Mouse (Mus musculus) embryonic facial prominence, embryonic 11.5 days (tissue): ENCODE results near the gene Mecom. TPM values are rescaled to one million over a fixed set of nuclear protein-coding genes. Genes with fewer than 3 reads are reported as not detected.
A peak's percentile ranks its signal among the peaks of the same experiment; 100 is the strongest.

Experiments
- ATAC-seq: fragments of 200-750 bp; cut with Nextera tagmentation; replicated peaks from 2 replicates; pipeline ENCODE4 v1.8.0; 2017; ENCODE audit warnings: low read depth; ENCODE audit not compliant: insufficient number of reproducible peaks, low FRiP score, low TSS enrichment
- DNase-seq: peaks from one replicate; pipeline ENCODE4 v3.0.0-alpha.2; 2015; ENCODE audit warnings: low spot score
- H3K27ac ChIP-seq: fragments of 300-500 bp; sonication (generic); replicated peaks from 2 replicates; pipeline ENCODE4 v1.5.1; 2014; ENCODE audit warnings: mild to moderate bottlenecking, low read depth, low read length, control low read depth
- H3K27me3 ChIP-seq: fragments of 300-500 bp; sonication (generic); 2 replicates; pipeline ENCODE4 v1.6.1; 2014; ENCODE audit warnings: mild to moderate bottlenecking, low read length, moderate library complexity, mixed read lengths; ENCODE audit not compliant: control insufficient read depth, insufficient read depth
- H3K36me3 ChIP-seq: fragments of 300-500 bp; sonication (generic); replicated peaks from 2 replicates; pipeline ENCODE4 v1.6.1; 2014; ENCODE audit warnings: low read depth, mild to moderate bottlenecking, low read length, moderate library complexity, mixed read lengths; ENCODE audit not compliant: control insufficient read depth, insufficient read depth
- H3K4me1 ChIP-seq: fragments of 300-500 bp; sonication (generic); 2 replicates; pipeline ENCODE4 v1.6.1; 2014; ENCODE audit warnings: low read length, mixed read lengths; ENCODE audit not compliant: control insufficient read depth, insufficient read depth
- H3K4me2 ChIP-seq: fragments of 300-500 bp; sonication (generic); 2 replicates; pipeline ENCODE4 v1.6.1; 2014; ENCODE audit warnings: low read depth, mild to moderate bottlenecking, control low read depth, low read length, moderate library complexity
- H3K4me3 ChIP-seq: fragments of 300-500 bp; sonication (generic); 2 replicates; pipeline ENCODE4 v1.5.1; 2014; ENCODE audit warnings: low read depth, low read length, control low read depth
- H3K9ac ChIP-seq: fragments of 300-500 bp; sonication (generic); replicated peaks from 2 replicates; pipeline ENCODE4 v1.6.1; 2014; ENCODE audit warnings: mild to moderate bottlenecking, control low read depth, low read length
- H3K9me3 ChIP-seq: fragments of 300-500 bp; sonication (generic); replicated peaks from 2 replicates; pipeline ENCODE4 v1.6.1; 2016; ENCODE audit warnings: mild to moderate bottlenecking, low read length, inconsistent platforms, mixed read lengths; ENCODE audit not compliant: control insufficient read depth
- WGBS: fragments of 180-500 bp; shearing (Covaris S2); extraction: QIAGEN DNeasy Blood & Tissue Kit; methylation state at CpG from one replicate; pipeline ENCODE4 v1.1.7; 2014; 5-methylcytosine and 5-hydroxymethylcytosine counted together
- polyA plus RNA-seq: library from polyadenylated mRNA; unstranded; fragments of >200 nt; fragmentation: Nextera tagmentation; extraction: Ambion mirVana; gene quantifications from 2 replicates; pipeline ENCODE4 v1.2.1, GENCODE M21; 2014

The Mecom gene
- polyA plus RNA-seq, 1 experiment from 2014 or later = 48.4 TPM

GRCm38 (mm10) chr3:30507576-30508295 lies 40.1 kb downstream of the Mecom start:
- Histone ChIP-seq H3K9me3 (no peaks in the 10 kb centered on the region), H3K36me3 (no peaks in the 10 kb centered on the region), H3K27me3 (peaks cover 10% of the 10 kb centered on the region), H3K4me2 (peak overlapping the region; percentile 82), H3K27ac (peak overlapping the region; percentile 94), H3K4me3 (peak overlapping the region; percentile 67), H3K4me1 (0 out of 2 replicates have a peak, but pooled peaks cover 2% of the 10 kb centered on the region), H3K9ac (peak overlapping the region; percentile 76)
- 0% methylated on average over 41 of the region's 41 CpGs for whole genome bisulfite sequencing
- peak; percentile 47 for DNase-seq
- ATAC-seq = 0 out of 2 replicates have a peak, but pooled peaks have one; percentile 16

GRCm38 (mm10) chr3:30507028-30507575 lies 40.7 kb downstream of the Mecom start:
- Histone ChIP-seq H3K9me3 (no peaks in the 10 kb centered on the region), H3K4me3 (peak overlapping the region; percentile 67), H3K4me2 (peak overlapping the region; percentile 82), H3K9ac (peak overlapping the region; percentile 76), H3K36me3 (no peaks in the 10 kb centered on the region), H3K27me3 (peaks cover 10% of the 10 kb centered on the region), H3K27ac (peak overlapping the region; percentile 94), H3K4me1 (0 out of 2 replicates have a peak, but pooled peaks cover 2% of the 10 kb centered on the region)
- ATAC-seq (no peak; the same call in 1 of the 2 replicates), DNase-seq (peak; percentile 69)
- 0% methylated on average over 22 of the region's 22 CpGs for WGBS

- Histone ChIP-seq H3K36me3 (no peaks in the 10 kb centered on the region), H3K4me2 (peak overlapping the region; percentile 82), H3K9me3 (no peaks in the 10 kb centered on the region), H3K4me1 (0 out of 2 replicates have a peak, but pooled peaks cover 2% of the 10 kb centered on the region), H3K27ac (peak overlapping the region; percentile 94), H3K9ac (peak overlapping the region; percentile 76), H3K4me3 (peak overlapping the region; percentile 67), H3K27me3 (peaks cover 10% of the 10 kb centered on the region)
- WGBS = 3% methylated on average over 17 of the region's 17 CpGs
- DNase-seq (peak; percentile 54), ATAC-seq (no peak)
These were observed 41.3 kb downstream of the Mecom start for GRCm38 (mm10) chr3:30506329-30507027.

- 10% methylated on average over 16 of the region's 16 CpGs for WGBS
- Histone ChIP-seq H3K9ac (peak overlapping the region; percentile 22; the same call in 1 of the 2 replicates), H3K27ac (no peak overlapping the region), H3K4me2 (peak overlapping the region; percentile 27), H3K9me3 (no peaks in the 10 kb centered on the region), H3K4me3 (no peak overlapping the region), H3K4me1 (0 out of 2 replicates have a peak, but pooled peaks cover 2% of the 10 kb centered on the region), H3K27me3 (peaks cover 6% of the 10 kb centered on the region), H3K36me3 (no peaks in the 10 kb centered on the region)
- ATAC-seq (no peak), DNase-seq (peak; percentile 34)
These were observed 42.0 kb downstream of the Mecom start for GRCm38 (mm10) chr3:30505741-30506251.

- Histone ChIP-seq H3K4me3 (no peak overlapping the region), H3K4me2 (no peak overlapping the region), H3K27ac (no peak overlapping the region), H3K9me3 (no peaks in the 10 kb centered on the region), H3K27me3 (peaks cover 6% of the 10 kb centered on the region), H3K36me3 (no peaks in the 10 kb centered on the region), H3K9ac (no peak overlapping the region), H3K4me1 (no peaks in the 10 kb centered on the region)
- DNase-seq = no peak
- no peak for ATAC-seq
- 34% methylated on average over 7 of the region's 7 CpGs for WGBS
These were observed 43.2 kb downstream of the Mecom start for GRCm38 (mm10) chr3:30504561-30504960.

GRCm38 (mm10) chr3:30503821-30504220 lies 44.0 kb downstream of the Mecom start:
- Histone ChIP-seq H3K9ac (no peak overlapping the region), H3K4me1 (no peaks in the 10 kb centered on the region), H3K4me3 (no peak overlapping the region), H3K4me2 (no peak overlapping the region), H3K9me3 (no peaks in the 10 kb centered on the region), H3K27me3 (peaks cover 6% of the 10 kb centered on the region; the same call in 1 of the 2 replicates), H3K36me3 (no peaks in the 10 kb centered on the region), H3K27ac (no peak overlapping the region)
- ATAC-seq (no peak), DNase-seq (peak; percentile 41)

- Histone ChIP-seq H3K4me1 (no peaks in the 10 kb centered on the region), H3K4me2 (no peak overlapping the region), H3K9me3 (no peaks in the 10 kb centered on the region), H3K36me3 (no peaks in the 10 kb centered on the region), H3K4me3 (no peak overlapping the region), H3K9ac (no peak overlapping the region), H3K27ac (no peak overlapping the region), H3K27me3 (no peaks in the 10 kb centered on the region)
- WGBS = 13% methylated on average over 9 of the region's 9 CpGs
- no peak for ATAC-seq
- peak; percentile 18 for DNase-seq
These were observed 49.5 kb downstream of the Mecom start for GRCm38 (mm10) chr3:30498202-30498828.
